Mouse (Mus musculus): ENCODE measurements around the gene Gja1.
"Not testable (repeated sequence)": the region's sequence is repeated elsewhere in the genome, so short reads cannot be mapped to it uniquely, and the experiment has no call there.

Gja1 gene

GRCm38 (mm10) chr10:56377097-56377965 is at the start of gene Gja1:
Gja1 (plus strand) TSS chr10:56377330.
- DNase-seq, result peak; percentile 64 to 80

- peak; percentile 73 to 93 for DNase-seq
These were observed 38.2 kb upstream of the Gja1 start for GRCm38 (mm10) chr10:56338851-56339489.

- no peak for DNase-seq
These were observed 16.7 kb upstream of the Gja1 start for GRCm38 (mm10) chr10:56360472-56360871.

GRCm38 (mm10) chr10:56369073-56369472 is 8.1 kb upstream of the Gja1 start:
- DNase-seq, result peak; percentile 77 to 90

DNA sequence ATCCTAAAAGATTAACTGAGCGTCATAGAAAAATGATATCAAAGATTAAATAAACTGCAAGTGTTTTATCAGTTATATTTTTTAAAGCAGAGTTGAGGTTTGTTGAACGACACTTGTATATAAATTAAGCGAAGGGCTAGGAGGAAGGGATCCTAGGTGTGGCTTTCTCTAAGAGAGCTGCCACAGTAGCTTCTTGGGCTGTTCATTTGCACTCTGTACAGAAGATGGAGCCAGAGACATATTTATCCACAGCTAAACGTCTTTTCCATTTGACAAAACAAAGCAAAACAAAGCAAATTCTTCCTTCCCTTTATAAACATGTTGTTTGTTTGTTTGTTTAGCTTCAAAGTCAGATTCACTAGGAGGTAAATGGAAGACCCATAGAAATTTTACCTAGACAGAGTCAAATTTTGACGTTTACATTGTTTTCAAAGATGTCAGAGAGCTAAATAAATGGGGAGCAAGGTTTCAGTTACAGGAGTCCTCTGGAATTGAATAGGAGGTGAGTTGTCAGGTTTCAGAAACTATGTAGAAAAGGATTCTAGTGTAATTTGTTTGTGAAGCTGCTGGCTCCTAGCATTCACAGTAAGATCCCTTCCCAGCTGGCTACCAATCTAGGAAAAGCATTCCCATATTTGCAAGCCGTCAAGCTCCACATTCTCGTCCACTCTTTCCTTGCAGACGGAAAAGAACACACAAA is 4.0 kb upstream of the Gja1 start:
- DNase-seq, result peak; percentile 25 to 35

DNA sequence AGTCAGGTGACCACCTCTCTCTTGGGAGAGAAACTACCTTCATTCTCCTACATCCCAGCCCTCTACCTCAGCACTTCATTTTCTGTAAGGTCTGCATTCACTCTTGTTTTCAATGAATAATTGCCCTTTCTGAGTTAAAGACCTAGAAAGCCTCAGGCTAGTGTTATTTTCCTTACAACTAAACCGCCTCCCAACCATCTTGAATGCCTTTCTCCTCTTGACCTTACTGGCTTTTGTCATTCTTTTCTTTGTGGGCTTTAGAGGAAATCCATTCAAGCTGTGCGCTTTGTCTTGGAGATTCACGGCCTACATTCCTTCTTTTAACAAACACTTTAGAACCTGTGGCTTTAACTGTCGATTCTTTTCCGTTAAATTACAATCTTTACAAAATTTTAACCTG is 3.0 kb upstream of the Gja1 start:
- no peak for DNase-seq

DNA sequence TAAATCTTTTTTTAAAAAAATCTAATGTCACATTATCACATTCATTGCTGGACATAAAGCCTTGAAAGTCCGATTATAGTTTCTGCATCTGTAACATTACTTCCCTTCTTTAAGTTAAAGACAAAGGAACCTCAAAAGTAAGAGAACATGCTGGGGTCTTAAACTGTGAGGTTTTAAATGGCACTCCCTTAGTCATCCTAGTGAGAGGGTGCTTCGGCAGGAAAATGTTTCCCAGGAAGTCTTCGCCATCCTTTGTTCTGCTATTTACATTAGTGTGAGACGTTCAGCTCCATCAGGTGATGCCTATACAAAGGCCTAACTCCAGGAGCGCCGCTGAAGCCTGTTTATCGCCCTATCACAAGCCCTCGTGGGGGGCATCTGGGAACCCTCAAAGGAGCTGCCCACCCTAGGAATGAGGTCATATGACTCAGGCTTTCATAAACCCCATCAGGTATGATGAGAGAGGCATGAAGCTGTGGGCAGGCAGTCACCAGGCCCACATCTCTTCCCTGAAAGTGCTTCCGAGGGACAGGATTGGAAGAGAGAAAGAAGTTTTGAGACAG is 1.1 kb upstream of the Gja1 start:
- no peak for DNase-seq

DNA sequence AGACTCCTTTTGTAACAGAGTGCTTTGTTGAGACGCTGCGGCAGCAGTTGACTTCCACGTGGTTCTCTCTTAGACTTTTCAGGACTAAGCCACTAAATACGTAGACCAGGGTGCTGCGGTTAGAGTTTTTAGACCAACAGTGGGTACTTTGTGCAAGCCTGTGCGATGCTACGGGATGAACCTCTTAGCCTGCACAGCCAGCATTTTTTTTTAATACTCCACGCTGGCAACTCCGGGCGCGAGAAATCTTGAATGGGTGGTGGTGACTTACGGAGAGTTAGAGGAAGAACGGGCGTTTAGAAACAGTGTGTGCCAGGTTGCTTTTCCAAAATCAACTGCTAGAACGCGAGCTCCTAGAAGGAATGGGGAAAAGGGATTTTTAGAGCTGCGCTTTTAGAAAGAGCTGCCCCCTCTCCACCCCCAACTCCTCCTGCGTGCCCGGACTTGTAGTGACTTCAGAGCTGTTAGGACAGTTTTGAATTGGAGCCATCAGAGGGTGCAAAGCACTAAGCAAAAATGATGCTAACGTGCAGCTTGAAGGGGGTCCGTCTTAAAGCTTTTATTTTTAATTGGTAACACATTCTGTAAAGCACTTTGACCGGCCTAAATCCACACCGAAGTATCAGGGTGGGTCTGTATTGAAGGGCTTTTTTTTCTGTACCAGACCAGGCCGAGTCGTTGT is 977 bp downstream of the Gja1 start:
- DNase-seq, result peak in 1 of 2 experiments; percentile 21

- peak; percentile 53 to 59 for DNase-seq
These were observed 1.6 kb downstream of the Gja1 start for GRCm38 (mm10) chr10:56378648-56379254.

DNA sequence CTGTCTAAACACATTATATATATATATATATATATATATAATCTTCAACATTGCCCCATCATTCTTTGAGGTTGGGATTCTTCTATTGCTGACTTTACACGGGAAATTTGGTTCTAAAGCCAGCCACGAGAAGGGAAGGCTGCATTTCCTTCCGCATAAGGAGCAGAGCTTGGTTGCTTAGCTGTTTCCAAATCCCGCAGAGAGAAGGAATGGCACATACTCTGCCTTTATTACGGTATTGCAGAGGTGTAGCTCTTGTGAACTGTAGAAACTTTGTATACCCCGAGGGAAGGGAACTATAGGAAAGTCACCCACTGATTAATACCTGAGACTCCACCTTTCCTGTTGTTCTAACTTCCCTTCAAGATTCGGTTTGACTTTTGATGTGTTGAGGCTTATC is 2.6 kb downstream of the Gja1 start:
- DNase-seq, result no peak

GRCm38 (mm10) chr10:56385195-56386109 is 8.3 kb downstream of the Gja1 start:
- no peak for DNase-seq

- DNase-seq, result no peak
These were observed 16.1 kb downstream of the Gja1 start for GRCm38 (mm10) chr10:56393095-56393784.

DNA sequence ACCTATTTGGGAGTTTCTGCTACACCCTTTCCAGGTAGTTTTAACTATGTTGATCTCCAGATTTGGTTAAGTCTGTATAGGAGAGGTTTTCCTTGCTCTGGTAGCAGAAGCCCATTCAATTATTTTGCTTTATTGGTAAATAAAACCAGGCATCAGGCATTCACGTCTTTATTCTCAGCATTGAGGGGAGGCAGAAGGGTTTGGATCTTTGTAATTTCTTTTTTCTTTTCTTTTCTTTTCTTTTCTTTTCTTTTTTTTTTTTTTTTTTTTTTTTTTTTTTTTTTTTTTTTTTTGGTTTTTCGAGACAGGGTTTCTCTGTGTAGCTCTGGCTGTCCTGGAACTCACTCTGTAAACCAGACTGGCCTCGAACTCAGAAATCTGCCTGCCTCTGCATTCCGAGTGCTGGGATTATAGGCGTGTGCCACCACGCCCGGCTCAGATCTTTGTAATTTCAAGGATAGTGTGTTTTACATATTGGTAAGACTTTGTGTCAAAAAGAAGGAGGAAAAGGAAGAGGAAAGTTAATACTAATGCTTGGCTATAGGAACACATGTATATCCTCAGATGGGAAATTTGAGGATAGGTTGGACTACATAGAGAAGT is 16.8 kb downstream of the Gja1 start:
- DNase-seq, result not testable (repeated sequence)

- DNase-seq, result no peak
These were observed 20.7 kb downstream of the Gja1 start for GRCm38 (mm10) chr10:56397875-56398274.

- DNase-seq, result no peak
These were observed 21.2 kb downstream of the Gja1 start for GRCm38 (mm10) chr10:56398310-56398709.

- DNase-seq, result not testable (repeated sequence)
These were observed 24.3 kb downstream of the Gja1 start for GRCm38 (mm10) chr10:56401396-56401795.

GRCm38 (mm10) chr10:56405934-56406333 is 28.8 kb downstream of the Gja1 start:
- no peak for DNase-seq

- no peak for DNase-seq
These were observed 29.4 kb downstream of the Gja1 start for GRCm38 (mm10) chr10:56406386-56407130.

Data from kidney, postnatal 36 days (tissue).